Comparison of ENCODE assay signal across 19 mouse cellular contexts in genomic region chr7:126921563-126921962, GRCm38 (mm10). TPM values are rescaled to one million over a fixed set of nuclear protein-coding genes. Genes with fewer than 3 reads are reported as not detected.
DNase-seq lines count a peak whose midpoint lies in the region; ATAC-seq and TF ChIP-seq lines count a peak whose summit lies in the region.
"Had no signal": no experiment of that assay in that cellular context is flagged by ENCODE, and none has a peak within 500 bp of the region (broad histone marks: within the 10 kb centered on the region; RNA-seq: fewer than 3 reads in every experiment).

No protein-coding gene starts in this region.

- peak; percentile 42; the same call in 1 of the 2 replicates for ATAC-seq in intestine, embryonic 16.5 days
- ATAC-seq in intestine, embryonic 15.5 days = no peak
- no peak for ATAC-seq in midbrain, embryonic 12.5 days (ENCODE audit: low FRiP score, low read depth)
- ATAC-seq in midbrain, embryonic 16.5 days = no peak

- H3K27ac ChIP-seq in intestine, embryonic 16.5 days (ENCODE audit: low read length) = no peak overlapping the region
- no peak overlapping the region for H3K27ac ChIP-seq in intestine, embryonic 15.5 days
- peak overlapping the region; percentile 87; the same call in 1 of the 2 replicates for H3K27ac ChIP-seq in midbrain, embryonic 12.5 days (replicated peaks)
- no peak overlapping the region for H3K27ac ChIP-seq in midbrain, embryonic 16.5 days (ENCODE audit: low read length)
- H3K27ac ChIP-seq in small intestine, adult 2 months (ENCODE audit: insufficient read depth, low read depth, low read length) = peak overlapping the region; percentile 68
- H3K27ac ChIP-seq: embryonic facial prominence, embryonic 12.5 days; heart, embryonic 13.5 days; macrophage had no signal

- H3K27me3 ChIP-seq in intestine, embryonic 16.5 days (replicated peaks; ENCODE audit: control insufficient read depth, insufficient read depth, low read length) = no peaks in the 10 kb centered on the region
- no peaks in the 10 kb centered on the region for H3K27me3 ChIP-seq in intestine, embryonic 15.5 days (replicated peaks)
- H3K27me3 ChIP-seq in midbrain, embryonic 12.5 days = no peaks in the 10 kb centered on the region
- no peaks in the 10 kb centered on the region for H3K27me3 ChIP-seq in midbrain, embryonic 16.5 days (ENCODE audit: control insufficient read depth, insufficient read depth, low read depth, low read length)
- no peaks in the 10 kb centered on the region for H3K27me3 ChIP-seq in small intestine, adult 2 months (ENCODE audit: control insufficient read depth, insufficient read depth, low read length)
- H3K27me3 ChIP-seq: embryonic facial prominence, embryonic 12.5 days; heart, embryonic 13.5 days; hindbrain, embryonic 13.5 days had no signal

- H3K4me2 ChIP-seq in intestine, embryonic 16.5 days (ENCODE audit: low read depth, low read length) = no peak overlapping the region
- H3K4me2 ChIP-seq in intestine, embryonic 15.5 days (replicated peaks) = no peak overlapping the region
- H3K4me2 ChIP-seq in midbrain, embryonic 12.5 days (replicated peaks) = peak overlapping the region; percentile 48
- H3K4me2 ChIP-seq in midbrain, embryonic 16.5 days (ENCODE audit: low read length) = no peak overlapping the region
- H3K4me2 ChIP-seq: embryonic facial prominence, embryonic 12.5 days; heart, embryonic 13.5 days; hindbrain, embryonic 13.5 days had no signal

- no peak overlapping the region for H3K4me3 ChIP-seq in intestine, embryonic 16.5 days (ENCODE audit: low read length)
- H3K4me3 ChIP-seq in intestine, embryonic 15.5 days (replicated peaks) = no peak overlapping the region
- peak overlapping the region; percentile 21 for H3K4me3 ChIP-seq in midbrain, embryonic 12.5 days
- no peak overlapping the region for H3K4me3 ChIP-seq in midbrain, embryonic 16.5 days (ENCODE audit: low read depth, low read length)
- no peak overlapping the region for H3K4me3 ChIP-seq in small intestine, adult 2 months (ENCODE audit: low read depth, low read length)
- H3K4me3 ChIP-seq: embryonic facial prominence, embryonic 12.5 days; heart, embryonic 13.5 days; hindbrain, embryonic 13.5 days; myocyte had no signal

- H3K9me3 ChIP-seq in intestine, embryonic 16.5 days (ENCODE audit: control insufficient read depth, low read length) = no peaks in the 10 kb centered on the region
- H3K9me3 ChIP-seq in intestine, embryonic 15.5 days = no peaks in the 10 kb centered on the region
- no peaks in the 10 kb centered on the region for H3K9me3 ChIP-seq in midbrain, embryonic 12.5 days
- H3K9me3 ChIP-seq in midbrain, embryonic 16.5 days (replicated peaks; ENCODE audit: control insufficient read depth, low read length, poor library complexity, severe bottlenecking) = no peaks in the 10 kb centered on the region
- H3K9me3 ChIP-seq: embryonic facial prominence, embryonic 12.5 days; heart, embryonic 13.5 days; hindbrain, embryonic 13.5 days had no signal

- 58% methylated on average over 2 of the region's 2 CpGs for WGBS in intestine, embryonic 16.5 days
- WGBS in intestine, embryonic 15.5 days = 59% methylated on average over 2 of the region's 2 CpGs
- WGBS in midbrain, embryonic 12.5 days = 73% methylated on average over 2 of the region's 2 CpGs
- 77% methylated on average over 2 of the region's 2 CpGs for WGBS in midbrain, embryonic 16.5 days
- WGBS in small intestine, adult 2 months = 29% methylated on average over 2 of the region's 2 CpGs

- H3K9ac ChIP-seq in intestine, embryonic 16.5 days (ENCODE audit: low read depth, low read length) = no peak overlapping the region
- H3K9ac ChIP-seq in intestine, embryonic 15.5 days = no peak overlapping the region
- H3K9ac ChIP-seq in midbrain, embryonic 12.5 days (replicated peaks) = no peak overlapping the region; the same call in 1 of the 2 replicates
- H3K9ac ChIP-seq in midbrain, embryonic 16.5 days (ENCODE audit: low read depth, low read length) = no peak overlapping the region
- H3K9ac ChIP-seq: embryonic facial prominence, embryonic 12.5 days; heart, embryonic 13.5 days; hindbrain, embryonic 13.5 days had no signal

- no peaks in the 10 kb centered on the region for H3K36me3 ChIP-seq in intestine, embryonic 16.5 days (ENCODE audit: control insufficient read depth, insufficient read depth, low read length)
- no peaks in the 10 kb centered on the region for H3K36me3 ChIP-seq in intestine, embryonic 15.5 days
- H3K36me3 ChIP-seq in midbrain, embryonic 12.5 days = no peaks in the 10 kb centered on the region
- H3K36me3 ChIP-seq in midbrain, embryonic 16.5 days (ENCODE audit: control insufficient read depth, insufficient read depth, low read length) = no peaks in the 10 kb centered on the region
- no peaks in the 10 kb centered on the region for H3K36me3 ChIP-seq in small intestine, adult 2 months (ENCODE audit: control insufficient read depth, insufficient read depth, low read length)
- H3K36me3 ChIP-seq: embryonic facial prominence, embryonic 12.5 days; heart, embryonic 13.5 days; hindbrain, embryonic 13.5 days had no signal

- no peak for TF ChIP-seq POLR2A in small intestine, adult 2 months (IDR thresholded peaks at IDR 0.05; ENCODE audit: low read depth, low read length)

- peaks cover 7% of the 10 kb centered on the region; the same call in 1 of the 2 replicates for H3K4me1 ChIP-seq in intestine, embryonic 16.5 days (ENCODE audit: control insufficient read depth, insufficient read depth, low read length)
- H3K4me1 ChIP-seq in intestine, embryonic 15.5 days (replicated peaks) = peaks cover 9% of the 10 kb centered on the region
- H3K4me1 ChIP-seq in midbrain, embryonic 12.5 days = peaks cover 24% of the 10 kb centered on the region
- H3K4me1 ChIP-seq in midbrain, embryonic 16.5 days (ENCODE audit: control insufficient read depth, insufficient read depth, low read length) = no peaks in the 10 kb centered on the region
- peaks cover 12% of the 10 kb centered on the region; the same call in 1 of the 2 replicates for H3K4me1 ChIP-seq in small intestine, adult 2 months (ENCODE audit: control insufficient read depth, insufficient read depth, insufficient read length, low read length)
- H3K4me1 ChIP-seq: embryonic facial prominence, embryonic 12.5 days; heart, embryonic 13.5 days had no signal

- TF ChIP-seq CTCF in small intestine, adult 2 months (IDR thresholded peaks at IDR 0.05; ENCODE audit: extremely low read depth, insufficient read length, insufficient replicate concordance, low read depth, low read length) = no peak

- peak; percentile 87 for DNase-seq in kidney, adult 9 months
- no peak for DNase-seq in urinary bladder, postnatal 10 days (ENCODE audit: low spot score)
- no peak for DNase-seq in adrenal gland, adult 8-10 months
- DNase-seq: adrenal gland, postnatal 25 days; cerebellum, postnatal 14 days; gastrocnemius, postnatal 25 days; right cerebral cortex, postnatal 14 days; thymus, adult 2 months had no signal

RNA-seq across cellular contexts. Expression of gene Tmem219, which starts 1.2 kb away (rescaled TPM):
- 34.1 and 35.4 TPM in 2 replicates for polyA plus RNA-seq in intestine, embryonic 16.5 days (2015; fragmentation: Nextera tagmentation; extraction: Ambion mirVana)
- polyA plus RNA-seq in intestine, embryonic 15.5 days (2015; fragmentation: Nextera tagmentation; extraction: Ambion mirVana) = 27.8 and 33.3 TPM in 2 replicates
- polyA plus RNA-seq in midbrain, embryonic 12.5 days (2016; fragmentation: Nextera tagmentation; extraction: Ambion mirVana) = 32.7 and 36.5 TPM in 2 replicates
- polyA plus RNA-seq in midbrain, embryonic 16.5 days (2015; fragmentation: Nextera tagmentation; extraction: Ambion mirVana) = 33.2 and 34.0 TPM in 2 replicates
- 51.5 and 143 TPM in 2 replicates for polyA plus RNA-seq in small intestine, adult 2 months (2012; rRNA removed)
- total RNA-seq in adrenal gland, adult 8-10 months (2022) = 10 to 100 TPM; 29.4 to 48.6 (median 37.2) TPM

RNA-seq across cellular contexts. Expression of gene Kctd13, which starts 7.1 kb away (rescaled TPM):
- 10.9 and 11.2 TPM in 2 replicates for polyA plus RNA-seq in intestine, embryonic 16.5 days (2015; fragmentation: Nextera tagmentation; extraction: Ambion mirVana)
- polyA plus RNA-seq in intestine, embryonic 15.5 days (2015; fragmentation: Nextera tagmentation; extraction: Ambion mirVana) = 13.6 and 13.9 TPM in 2 replicates
- 50.5 and 53.7 TPM in 2 replicates for polyA plus RNA-seq in midbrain, embryonic 12.5 days (2016; fragmentation: Nextera tagmentation; extraction: Ambion mirVana)
- 135 and 140 TPM in 2 replicates for polyA plus RNA-seq in midbrain, embryonic 16.5 days (2015; fragmentation: Nextera tagmentation; extraction: Ambion mirVana)
- 9.1 and 18.8 TPM in 2 replicates for polyA plus RNA-seq in small intestine, adult 2 months (2012; rRNA removed)
- 10 to 100 TPM; 20.9 to 35.2 (median 33.6) TPM for total RNA-seq in adrenal gland, adult 8-10 months (2022)

RNA-seq across cellular contexts. Expression of gene Asphd1, which starts 27.8 kb away (rescaled TPM):
- polyA plus RNA-seq in intestine, embryonic 16.5 days (2015; fragmentation: Nextera tagmentation; extraction: Ambion mirVana) = 0.31 and 0.56 TPM in 2 replicates
- polyA plus RNA-seq in intestine, embryonic 15.5 days (2015; fragmentation: Nextera tagmentation; extraction: Ambion mirVana) = 0.32 and 0.46 TPM in 2 replicates
- polyA plus RNA-seq in midbrain, embryonic 12.5 days (2016; fragmentation: Nextera tagmentation; extraction: Ambion mirVana) = 1.6 and 2.7 TPM in 2 replicates
- polyA plus RNA-seq in midbrain, embryonic 16.5 days (2015; fragmentation: Nextera tagmentation; extraction: Ambion mirVana) = 10.4 TPM in 2 replicates
- polyA plus RNA-seq in small intestine, adult 2 months (2012; rRNA removed) = 0.18 and 0.19 TPM in 2 replicates
- total RNA-seq in adrenal gland, adult 8-10 months (2022) = 1 to 10 TPM; 1.7 to 5.0 (median 3.7) TPM
- total RNA-seq: gastrocnemius, postnatal 25 days had no signal
- polyA plus RNA-seq: liver, embryonic 16.5 days; macrophage had no signal

RNA-seq across cellular contexts. Expression of gene Sez6l2, which starts 28.8 kb away (rescaled TPM):
- polyA plus RNA-seq in intestine, embryonic 16.5 days (2015; fragmentation: Nextera tagmentation; extraction: Ambion mirVana) = 1.5 and 1.7 TPM in 2 replicates
- 2.4 and 2.9 TPM in 2 replicates for polyA plus RNA-seq in intestine, embryonic 15.5 days (2015; fragmentation: Nextera tagmentation; extraction: Ambion mirVana)
- 13.8 and 16.9 TPM in 2 replicates for polyA plus RNA-seq in midbrain, embryonic 12.5 days (2016; fragmentation: Nextera tagmentation; extraction: Ambion mirVana)
- 44.6 and 50.2 TPM in 2 replicates for polyA plus RNA-seq in midbrain, embryonic 16.5 days (2015; fragmentation: Nextera tagmentation; extraction: Ambion mirVana)
- 1.3 and 2.6 TPM in 2 replicates for polyA plus RNA-seq in small intestine, adult 2 months (2012; rRNA removed)
- 100 to 1,000 TPM in 3 of 4 experiments, 10 to 100 TPM in 1; 94.1 to 133 (median 117) TPM for total RNA-seq in adrenal gland, adult 8-10 months (2022)

RNA-seq across cellular contexts. Expression of gene Taok2, which starts 37.1 kb away (rescaled TPM):
- polyA plus RNA-seq in intestine, embryonic 16.5 days (2015; fragmentation: Nextera tagmentation; extraction: Ambion mirVana) = 27.6 and 28.6 TPM in 2 replicates
- polyA plus RNA-seq in intestine, embryonic 15.5 days (2015; fragmentation: Nextera tagmentation; extraction: Ambion mirVana) = 30.8 and 31.9 TPM in 2 replicates
- 68.3 and 71.0 TPM in 2 replicates for polyA plus RNA-seq in midbrain, embryonic 12.5 days (2016; fragmentation: Nextera tagmentation; extraction: Ambion mirVana)
- polyA plus RNA-seq in midbrain, embryonic 16.5 days (2015; fragmentation: Nextera tagmentation; extraction: Ambion mirVana) = 64.8 and 66.7 TPM in 2 replicates
- 42.3 and 77.4 TPM in 2 replicates for polyA plus RNA-seq in small intestine, adult 2 months (2012; rRNA removed)
- 100 to 1,000 TPM in 2 of 4 experiments, 10 to 100 TPM in 2; 68.1 to 117 (median 94.5) TPM for total RNA-seq in adrenal gland, adult 8-10 months (2022)

Comparison
In these comparisons a context has a peak if more than half of its experiments do, and no peak if none do; other contexts are left out.
1. H3K27ac ChIP-seq: peak in midbrain, embryonic 12.5 days (single experiment) and small intestine, adult 2 months (single experiment); none in intestine, embryonic 16.5 days (single experiment), intestine, embryonic 15.5 days (single experiment) and midbrain, embryonic 16.5 days (single experiment).